Mouse (Mus musculus) brown adipose tissue, adult 24 weeks (tissue): ENCODE results near the gene Mei1. TPM values are rescaled to one million over a fixed set of nuclear protein-coding genes. Genes with fewer than 3 reads are reported as not detected.

Experiments
- H3K27ac ChIP-seq: fragments of 200-500 bp; replicated peaks from 2 replicates; pipeline ENCODE4 v1.5.1; 2012; ENCODE audit warnings: low read depth, mild to moderate bottlenecking, low read length
- H3K4me1 ChIP-seq: fragments of 200-500 bp; 2 replicates; pipeline ENCODE4 v1.6.1; 2012; ENCODE audit warnings: low read length, mixed read lengths; ENCODE audit not compliant: control insufficient read depth, insufficient read depth, insufficient read length
- H3K4me3 ChIP-seq: fragments of 200-500 bp; 2 replicates; pipeline ENCODE4 v1.5.1; 2012; ENCODE audit warnings: low read depth, mild to moderate bottlenecking, low read length, moderate library complexity; ENCODE audit not compliant: insufficient read depth
- polyA plus RNA-seq: library from polyadenylated mRNA; stranded (reverse); fragments of >200 nt; gene quantifications from 2 replicates; pipeline ENCODE4 v1.2.4, GENCODE M21; 2012; ENCODE audit not compliant: missing spikeins, insufficient read depth, insufficient read length

Mei1 gene
- polyA plus RNA-seq, 1 experiment, result not detected

DNA sequence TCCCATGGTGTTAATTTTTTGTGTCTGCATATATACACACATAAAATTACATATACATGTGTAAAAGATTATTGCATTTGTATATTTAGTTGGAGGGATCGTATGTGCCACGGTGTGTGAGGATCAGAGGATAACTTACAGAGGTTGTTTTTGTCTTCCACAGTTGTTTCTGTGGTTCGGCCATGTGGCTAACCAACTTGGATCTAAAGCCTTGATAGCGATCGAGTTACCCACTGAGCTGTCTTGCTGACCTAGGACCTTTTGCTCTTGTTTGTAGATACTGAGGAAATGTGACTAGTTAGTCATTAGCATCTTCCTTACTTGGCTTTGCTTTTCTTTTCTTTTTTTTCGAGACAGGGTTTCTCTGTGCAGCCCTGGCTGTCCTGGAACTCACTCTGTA, 86.5 kb downstream of the Mei1 start:
- Histone ChIP-seq H3K4me3 (no peak overlapping the region), H3K4me1 (peaks cover 13% of the 10 kb centered on the region), H3K27ac (no peak overlapping the region)

DNA sequence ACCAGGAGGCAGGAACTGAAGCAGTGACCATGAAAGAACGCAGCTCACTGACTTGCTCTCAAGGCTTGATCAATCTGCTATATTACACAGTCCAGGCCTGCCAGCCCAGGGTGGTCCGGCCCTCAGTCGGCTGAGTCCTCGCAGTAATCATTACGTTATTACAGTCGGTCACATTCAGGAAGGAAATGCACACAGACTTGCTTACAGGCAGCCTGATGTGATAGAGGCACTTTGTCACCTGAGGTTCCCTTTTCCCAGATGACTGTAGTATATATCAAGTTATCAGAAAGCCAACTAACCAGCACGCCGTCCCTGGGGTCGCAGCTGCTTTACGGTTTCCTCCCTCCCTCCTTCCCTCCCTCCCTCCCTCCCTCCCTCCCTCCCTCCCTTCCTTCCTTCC, 87.1 kb downstream of the Mei1 start:
- Histone ChIP-seq H3K4me3 (no peak overlapping the region), H3K27ac (no peak overlapping the region), H3K4me1 (peaks cover 15% of the 10 kb centered on the region)

DNA sequence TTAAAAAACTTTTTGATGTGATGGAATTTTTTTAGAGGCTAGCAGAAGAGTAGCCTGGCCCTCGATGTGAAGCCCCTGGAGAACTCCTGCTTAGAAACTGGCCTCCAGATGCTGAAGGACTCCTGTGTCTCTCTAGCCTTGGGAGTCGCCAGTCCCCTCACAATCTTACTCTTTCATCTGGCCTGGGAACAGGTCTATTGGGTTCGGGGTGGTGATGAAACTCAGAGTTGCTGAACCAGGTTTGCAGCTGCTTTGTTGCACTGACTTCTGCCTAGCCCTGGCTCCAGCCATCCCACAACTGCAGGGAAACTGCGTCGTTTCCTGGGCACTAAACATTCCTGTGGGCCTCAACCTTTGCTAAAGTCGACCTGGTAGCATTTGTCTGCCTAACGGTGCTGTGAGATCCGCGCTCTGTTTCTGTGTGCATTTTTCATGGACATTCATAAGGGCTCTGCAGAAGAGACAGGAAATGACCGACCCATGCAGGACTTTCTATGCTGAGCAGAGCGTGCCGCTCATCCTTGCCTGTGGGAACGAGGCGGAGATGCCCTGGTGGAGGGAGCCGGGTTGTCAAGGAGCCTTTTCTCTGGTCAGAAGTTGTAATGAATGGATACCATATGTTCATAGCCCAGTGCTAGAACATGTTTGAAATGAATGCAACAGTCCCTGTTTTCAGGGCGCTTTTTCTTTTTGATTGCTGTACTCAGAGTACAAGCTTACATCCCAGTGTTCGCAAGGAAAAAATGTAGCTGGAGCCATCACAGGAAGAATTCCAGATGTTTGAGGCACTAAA, 88.6 kb downstream of the Mei1 start:
- Histone ChIP-seq H3K4me3 (no peak overlapping the region), H3K27ac (no peak overlapping the region), H3K4me1 (peaks cover 12% of the 10 kb centered on the region)

DNA sequence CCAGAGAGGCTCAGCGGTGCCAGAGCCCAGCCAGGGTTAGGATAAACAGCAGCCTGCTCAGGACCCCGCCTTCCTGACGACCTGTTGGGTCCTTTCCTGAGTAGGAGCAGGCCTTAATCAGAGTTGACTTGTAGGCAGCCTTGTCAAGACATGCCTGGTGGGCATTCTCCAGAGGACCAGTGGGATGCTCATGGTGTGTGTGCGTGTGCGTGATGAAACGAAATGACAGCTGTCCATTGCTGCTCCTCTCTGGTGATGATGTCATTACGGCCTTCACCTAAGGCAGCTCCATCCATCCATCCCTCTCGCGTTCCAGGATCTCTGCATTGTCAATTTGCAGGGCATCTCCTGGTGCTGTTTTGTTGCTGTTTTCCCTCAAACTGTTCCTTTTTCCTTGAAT, 89.7 kb downstream of the Mei1 start:
- Histone ChIP-seq H3K4me3 (no peak overlapping the region), H3K4me1 (peaks cover 12% of the 10 kb centered on the region), H3K27ac (no peak overlapping the region)

DNA sequence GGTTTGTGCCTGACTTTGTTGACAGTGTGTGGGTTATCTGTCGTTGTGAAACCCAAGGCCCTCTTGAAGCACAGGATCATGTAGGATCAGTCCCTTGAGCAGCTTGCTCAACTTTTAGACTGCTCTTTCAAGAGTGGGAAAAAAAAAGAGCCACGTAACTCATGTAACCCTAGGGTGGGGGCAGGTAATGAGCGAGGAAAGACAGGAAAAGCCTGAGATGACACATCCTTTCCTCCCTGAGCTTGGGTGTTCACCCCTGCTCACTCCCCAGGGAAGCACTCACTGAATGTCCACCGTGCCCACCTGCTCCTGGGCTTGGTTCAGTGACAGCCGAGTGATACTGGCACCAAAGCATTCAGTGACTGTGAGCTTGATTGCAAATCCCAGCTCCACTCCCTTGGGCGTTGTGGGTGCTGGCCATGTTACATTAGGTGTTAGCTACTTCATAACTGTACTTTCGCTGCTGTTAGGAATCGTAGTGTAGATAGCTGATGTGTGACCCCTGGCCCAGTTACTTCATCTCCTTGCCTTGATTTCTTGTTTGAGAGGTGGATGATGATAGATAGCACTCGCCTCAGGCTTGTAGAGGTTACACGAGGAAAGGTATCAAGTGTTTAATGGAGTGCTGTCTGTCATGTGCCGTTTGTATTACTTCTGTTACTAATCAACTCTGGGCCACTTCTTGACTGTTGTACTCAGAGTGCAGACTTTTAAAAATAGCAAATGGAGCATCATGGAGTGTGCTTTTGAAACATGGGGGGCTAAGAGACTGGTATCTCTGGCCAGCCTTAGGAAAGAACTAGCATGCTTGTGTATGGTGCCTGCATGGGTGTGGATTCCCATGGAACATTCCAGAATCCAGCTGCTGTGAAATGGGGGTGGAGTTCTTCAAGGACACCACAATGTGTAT, 91.2 kb downstream of the Mei1 start:
- H3K27ac ChIP-seq, result no peak overlapping the region
- H3K4me1 ChIP-seq, result peaks cover 12% of the 10 kb centered on the region

DNA sequence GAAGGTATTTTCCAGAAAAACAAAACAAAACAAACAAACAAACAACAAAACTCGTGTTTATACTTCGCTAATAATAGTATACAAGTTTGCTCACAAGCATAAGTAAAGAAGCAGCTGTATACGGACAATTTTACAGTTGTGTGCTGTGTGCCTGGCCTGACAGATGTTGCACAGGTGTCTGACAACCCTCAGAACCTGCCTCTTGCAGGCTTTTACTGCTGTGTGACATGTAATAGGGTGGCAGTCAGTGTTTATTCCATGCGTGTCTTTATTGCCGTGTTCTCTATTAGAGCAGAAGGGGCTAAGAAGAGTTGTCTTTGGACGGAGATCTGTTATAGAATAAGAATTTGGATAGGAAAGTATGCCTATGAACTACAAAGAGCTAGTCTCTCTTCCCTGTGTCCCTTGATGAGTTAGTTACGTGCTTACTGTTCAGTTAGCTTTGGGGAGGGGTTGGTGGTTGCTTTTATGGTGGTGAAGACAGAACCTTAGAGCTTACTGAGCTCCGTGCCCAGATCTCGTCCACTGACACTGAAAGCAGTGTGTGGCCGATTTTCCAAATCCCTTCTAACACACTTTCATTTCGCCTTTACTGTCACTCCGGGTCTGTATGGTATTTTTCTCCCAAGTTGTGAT, 92.3 kb downstream of the Mei1 start:
- H3K4me1 ChIP-seq, result peaks cover 14% of the 10 kb centered on the region
- no peak overlapping the region for H3K27ac ChIP-seq
- H3K4me3 ChIP-seq, result no peak overlapping the region

More for the DNA sequence above, 91.2 kb downstream of the Mei1 start:
- no peak overlapping the region for H3K4me3 ChIP-seq

DNA sequence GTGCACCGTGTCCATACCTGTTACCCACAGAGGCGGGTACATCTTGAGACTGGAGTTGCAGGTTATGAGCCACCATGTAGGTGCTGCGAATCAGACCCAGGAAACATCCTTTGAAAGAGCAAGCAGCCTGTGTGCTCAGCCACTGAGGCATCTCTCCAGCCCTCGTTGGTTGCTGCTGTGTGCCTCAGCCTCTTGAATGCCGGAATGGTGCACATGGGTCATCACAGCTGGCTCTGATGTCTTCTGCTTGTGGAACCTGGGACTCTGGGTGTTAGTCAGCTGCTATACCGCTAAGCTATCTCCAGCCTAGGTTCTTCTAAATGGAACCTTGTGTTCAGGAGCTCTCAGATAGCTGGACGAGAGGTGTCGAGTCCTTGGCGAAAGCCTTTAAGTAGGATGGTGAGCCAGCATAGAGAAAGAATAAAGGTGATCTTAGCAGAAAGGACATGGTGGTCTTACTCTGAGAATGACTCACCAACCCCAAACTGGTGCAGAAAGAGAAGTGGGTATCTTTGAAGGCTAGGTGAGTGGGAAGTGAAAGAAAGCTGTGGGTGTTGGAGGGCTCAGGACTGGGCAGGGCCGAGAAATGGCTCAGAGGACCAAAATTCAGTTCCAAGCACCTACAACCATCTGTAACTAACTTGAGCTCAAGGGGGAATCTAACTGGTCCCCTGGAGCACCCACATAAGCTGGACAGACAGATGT, 93.7 kb downstream of the Mei1 start:
- Histone ChIP-seq H3K27ac (no peak overlapping the region), H3K4me1 (peaks cover 14% of the 10 kb centered on the region), H3K4me3 (no peak overlapping the region)

DNA sequence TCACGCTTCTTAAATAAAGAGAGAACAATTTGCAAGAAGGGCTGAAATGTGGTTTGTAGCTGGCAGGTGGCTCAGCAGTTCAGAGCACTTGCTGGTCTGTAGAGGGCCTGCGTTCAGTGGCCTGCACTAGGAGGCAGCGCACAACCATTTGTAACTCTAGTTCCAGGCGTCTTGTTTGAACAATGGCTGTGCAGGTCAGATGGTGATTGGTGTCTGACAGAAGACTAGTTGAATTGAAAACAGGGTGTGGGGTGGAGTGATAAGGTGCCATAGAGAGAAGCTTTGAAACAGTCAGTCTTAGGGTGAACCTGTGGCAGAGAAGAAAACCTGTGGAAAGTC, 94.2 kb downstream of the Mei1 start:
- Histone ChIP-seq H3K4me3 (no peak overlapping the region), H3K27ac (no peak overlapping the region), H3K4me1 (peaks cover 14% of the 10 kb centered on the region)

DNA sequence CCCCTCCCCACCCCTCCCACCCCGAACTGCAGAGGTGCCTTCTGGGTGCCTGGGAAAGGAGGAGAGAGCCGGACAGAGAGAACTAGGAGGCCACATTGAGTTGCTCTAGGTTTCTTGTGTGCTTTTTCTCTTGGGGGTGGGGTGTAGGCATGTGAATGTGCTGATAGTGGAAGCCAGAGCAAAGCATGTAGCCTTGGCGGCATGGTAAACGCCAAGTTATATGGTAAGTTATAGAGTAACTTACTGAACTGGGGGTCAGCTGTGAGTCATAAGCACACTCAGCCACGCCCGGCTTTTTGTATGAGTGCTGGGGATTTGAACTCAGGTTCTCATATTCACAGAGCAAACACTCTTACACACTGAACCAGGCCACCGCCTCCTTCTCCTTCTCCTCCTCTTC, 94.7 kb downstream of the Mei1 start:
- Histone ChIP-seq H3K4me3 (no peak overlapping the region), H3K4me1 (peaks cover 14% of the 10 kb centered on the region), H3K27ac (no peak overlapping the region)

DNA sequence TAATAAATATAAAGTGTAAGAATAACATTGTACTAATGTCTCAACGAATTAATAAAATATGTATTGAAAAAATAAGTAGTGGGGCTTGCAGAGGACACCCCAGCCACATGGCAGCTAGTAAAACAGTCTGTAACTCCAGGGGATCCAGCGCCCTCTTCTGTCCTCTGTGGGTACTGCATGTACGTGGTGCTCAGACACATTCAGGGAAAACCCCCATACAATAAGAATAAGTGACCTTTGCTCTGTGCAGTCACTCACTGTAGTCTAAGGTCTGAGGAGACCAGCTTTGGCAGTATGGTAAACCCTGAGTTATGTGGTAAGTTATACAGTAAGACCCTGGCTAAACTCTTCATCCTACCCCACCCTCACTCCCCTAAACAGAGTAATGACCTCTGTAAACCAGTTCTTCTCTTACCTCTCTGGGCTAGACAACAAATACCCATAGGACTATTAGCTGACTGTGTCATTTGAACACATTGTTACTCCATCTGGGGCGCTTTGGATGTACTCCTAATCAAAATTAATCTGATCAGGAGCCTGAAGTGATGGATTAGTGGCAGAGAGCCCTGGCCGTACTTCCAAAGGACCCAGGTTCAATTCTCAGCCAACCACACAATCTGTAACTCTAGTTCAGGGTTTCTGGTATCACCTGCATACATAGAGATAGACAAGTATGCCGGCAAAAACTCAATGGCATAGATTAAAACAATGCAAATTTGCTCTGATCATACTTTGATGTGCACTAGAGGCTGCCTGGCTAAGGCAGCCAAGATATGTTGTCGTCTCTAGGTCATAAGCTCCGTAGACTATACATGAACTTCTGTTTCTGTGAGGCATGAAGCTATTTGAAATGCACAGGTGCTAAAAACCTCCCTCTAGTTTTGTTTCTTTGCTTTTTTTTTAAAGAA, 95.8 kb downstream of the Mei1 start:
- Histone ChIP-seq H3K27ac (no peak overlapping the region), H3K4me3 (no peak overlapping the region), H3K4me1 (peaks cover 10% of the 10 kb centered on the region)

DNA sequence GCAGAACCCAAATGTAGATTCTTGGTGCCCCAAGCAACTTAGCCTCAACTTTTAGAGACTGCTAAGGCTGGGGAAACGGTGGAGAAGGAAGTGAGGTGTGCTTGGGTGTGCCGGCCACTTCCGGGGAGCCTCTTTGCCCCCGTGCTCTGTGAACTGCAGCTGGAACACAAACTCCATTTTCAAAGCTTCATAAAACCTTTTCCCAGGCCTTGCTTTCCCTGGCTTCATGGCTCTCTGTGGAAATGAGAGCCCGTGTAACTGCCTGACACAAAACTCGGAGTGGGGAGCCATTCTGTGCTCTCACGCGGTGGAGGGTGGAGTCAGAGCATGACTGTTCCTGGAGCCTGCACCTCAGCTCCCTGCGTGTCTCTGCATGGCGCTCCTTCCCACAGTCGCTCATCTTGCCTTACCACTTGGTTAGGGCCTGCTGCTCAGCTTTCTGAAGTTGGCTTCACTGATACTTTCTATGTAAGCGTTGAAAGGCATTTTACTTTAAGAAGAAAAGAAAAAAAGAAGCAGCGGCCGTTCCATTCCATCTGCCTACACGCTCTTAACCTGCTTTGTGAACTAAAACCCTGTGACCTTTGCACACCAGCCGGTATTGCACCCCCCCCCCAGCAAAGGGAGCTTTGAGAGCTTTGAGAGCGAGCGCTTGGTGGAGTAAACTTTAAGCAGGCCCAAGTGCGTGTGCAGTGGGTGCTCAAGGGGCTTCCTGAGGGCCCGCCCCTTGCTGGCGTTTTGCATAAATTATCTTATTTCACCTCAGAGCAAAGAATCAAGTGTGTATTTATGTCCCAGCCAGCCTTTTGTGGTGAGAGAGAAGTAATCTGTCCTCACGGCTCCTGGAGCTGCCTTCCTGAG, 96.7 kb downstream of the Mei1 start:
- H3K4me1 ChIP-seq, result peaks cover 3% of the 10 kb centered on the region
- 0 out of 2 replicates have a peak overlapping the region, but pooled peaks have one; percentile 22 for H3K27ac ChIP-seq
- H3K4me3 ChIP-seq, result no peak overlapping the region

DNA sequence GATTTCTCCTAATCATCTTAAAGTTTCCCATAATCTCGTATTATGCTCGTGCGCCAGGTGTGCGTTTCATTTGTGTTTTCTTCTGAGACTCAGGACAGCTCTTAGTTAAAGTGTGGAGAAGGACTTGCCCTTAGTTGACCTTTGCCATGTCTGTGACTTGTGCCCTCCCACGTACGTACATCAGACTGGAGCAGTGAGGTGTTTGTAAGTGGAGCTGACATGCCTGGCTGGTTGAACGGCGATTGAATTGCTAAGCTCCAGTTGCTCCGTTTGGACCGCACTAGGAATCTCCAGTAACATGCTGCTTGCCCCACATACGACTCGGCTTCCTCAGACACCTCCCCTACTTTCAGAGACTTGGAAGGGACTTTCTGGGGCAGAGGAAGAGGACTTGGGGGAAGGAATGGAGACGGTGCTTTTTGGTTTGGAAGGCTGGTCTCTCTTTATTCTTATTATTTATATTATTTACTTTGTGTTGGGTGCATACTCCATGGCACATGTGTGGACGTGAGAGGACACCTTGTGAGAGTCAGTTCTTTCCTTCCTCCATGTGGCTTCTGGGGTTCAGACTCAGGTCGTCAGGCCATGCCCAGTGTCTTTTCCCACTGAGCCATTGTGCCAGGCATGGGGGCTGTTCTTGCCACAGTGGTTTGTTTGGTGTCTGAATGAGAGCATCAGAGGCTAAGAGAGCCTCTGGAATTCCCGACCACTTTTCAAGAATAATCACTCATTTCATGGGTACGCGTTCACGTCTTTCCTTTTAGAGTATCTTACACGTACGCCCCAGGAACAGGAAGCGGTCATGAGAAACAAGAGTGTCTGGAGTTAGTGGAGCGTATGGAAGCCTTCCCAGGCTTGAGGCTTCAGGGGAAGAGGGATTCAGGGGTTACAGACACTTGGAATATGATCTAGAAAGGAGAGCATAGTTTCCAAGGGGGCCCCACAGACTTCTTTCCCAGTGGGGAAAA, 97.7 kb downstream of the Mei1 start:
- H3K4me3 ChIP-seq, result no peak overlapping the region

More for the DNA sequence above, 97.7 kb downstream of the Mei1 start:
- peaks cover 3% of the 10 kb centered on the region for H3K4me1 ChIP-seq
- H3K27ac ChIP-seq, result no peak overlapping the region
